Mouse (Mus musculus) cortical plate, adult 2 months (tissue): ENCODE data around the gene Ywhab. TPM values are rescaled to one million over a fixed set of nuclear protein-coding genes. Genes with fewer than 3 reads are reported as not detected.

Source experiments
- H3K27ac ChIP-seq: fragments of 200-500 bp; 2 replicates; pipeline ENCODE4 v1.5.1; 2012; ENCODE audit warnings: low read length, control low read depth, inconsistent platforms; ENCODE audit not compliant: insufficient read depth
- H3K4me1 ChIP-seq: fragments of 200-500 bp; 2 replicates; pipeline ENCODE4 v1.6.1; 2011; ENCODE audit warnings: low read length; ENCODE audit not compliant: control insufficient read depth, insufficient read depth
- H3K4me3 ChIP-seq: fragments of 200-500 bp; 2 replicates; pipeline ENCODE4 v1.5.1; 2011; ENCODE audit warnings: mild to moderate bottlenecking, low read length, control low read depth; ENCODE audit not compliant: insufficient read depth
- CTCF ChIP-seq: fragments of 200-500 bp; IDR thresholded peaks from 2 replicates; pipeline ENCODE4 v1.5.1; 2011; ENCODE audit warnings: mild to moderate bottlenecking, control low read depth, low read length; ENCODE audit not compliant: insufficient read depth; ENCODE audit errors: extremely low read depth
- POLR2A ChIP-seq: fragments of 200-500 bp; IDR thresholded peaks from 2 replicates; pipeline ENCODE4 v1.6.1; 2011; ENCODE audit warnings: mild to moderate bottlenecking, low read length, control low read depth; ENCODE audit not compliant: insufficient read depth; ENCODE audit errors: extremely low read depth
- polyA plus RNA-seq: library from polyadenylated mRNA; depleted of rRNA; stranded (reverse); fragments of >200 nt; gene quantifications from 2 replicates; pipeline ENCODE4 v1.2.3, GENCODE M21; 2012; rRNA removed

Ywhab gene
- 307 and 314 TPM in 2 replicates for polyA plus RNA-seq

- TF ChIP-seq CTCF (no peak), POLR2A (no peak)
Measured at GRCm38 (mm10) chr2:163994654-163994976, at the start of gene Ywhab. Gene Ywhab (plus strand): TSS chr2:163994960.

GRCm38 (mm10) chr2:163946221-163946620 is 48.5 kb upstream of the Ywhab start:
- Histone ChIP-seq H3K4me3 (no peak overlapping the region), H3K4me1 (no peaks in the 10 kb centered on the region; the same call in 1 of the 2 replicates), H3K27ac (no peak overlapping the region)
- no peak for TF ChIP-seq CTCF
- TF ChIP-seq POLR2A = no peak

More at GRCm38 (mm10) chr2:163994654-163994976, at the start of gene Ywhab:
- peak within 1 kb of the TSS; percentile 85 for H3K4me3 ChIP-seq
- H3K4me1 ChIP-seq = peaks cover 6% of the 10 kb centered on the region
- H3K27ac ChIP-seq = peak within 1 kb of the TSS; percentile 96

DNA sequence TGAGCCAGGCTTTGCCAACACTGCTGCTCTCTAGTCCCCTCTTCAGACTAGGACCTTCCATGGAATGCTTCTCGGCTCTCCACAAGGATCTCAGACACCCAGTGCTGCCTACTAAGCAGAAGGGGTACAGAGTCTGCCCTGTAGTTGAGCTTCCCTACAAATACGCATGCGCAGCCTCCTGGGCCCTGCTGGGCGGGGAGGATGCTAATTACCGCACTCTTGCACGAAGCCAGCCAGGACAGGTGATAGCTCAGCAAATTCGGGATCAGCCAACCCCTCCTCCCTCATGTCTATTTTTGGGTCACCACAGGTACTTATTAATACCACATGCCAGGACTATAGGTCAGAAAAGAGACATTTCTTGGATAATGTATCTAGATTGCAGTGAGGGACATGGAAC is 46.8 kb upstream of the Ywhab start:
- H3K4me1 ChIP-seq = no peaks in the 10 kb centered on the region; the same call in 1 of the 2 replicates
- H3K27ac ChIP-seq = no peak overlapping the region
- TF ChIP-seq CTCF (no peak), POLR2A (no peak)
- H3K4me3 ChIP-seq = no peak overlapping the region

- H3K27ac ChIP-seq = no peak overlapping the region
- H3K4me3 ChIP-seq = no peak overlapping the region
- TF ChIP-seq CTCF (peak; percentile 94), POLR2A (no peak)
- no peaks in the 10 kb centered on the region; the same call in 1 of the 2 replicates for H3K4me1 ChIP-seq
Measured at GRCm38 (mm10) chr2:163951770-163952169, 43.0 kb upstream of the Ywhab start.

- no peak for TF ChIP-seq CTCF
- no peak for TF ChIP-seq POLR2A
- no peak overlapping the region for H3K27ac ChIP-seq
- H3K4me1 ChIP-seq = no peaks in the 10 kb centered on the region
- no peak overlapping the region for H3K4me3 ChIP-seq
Measured at GRCm38 (mm10) chr2:163953622-163954310, 41.0 kb upstream of the Ywhab start.

DNA sequence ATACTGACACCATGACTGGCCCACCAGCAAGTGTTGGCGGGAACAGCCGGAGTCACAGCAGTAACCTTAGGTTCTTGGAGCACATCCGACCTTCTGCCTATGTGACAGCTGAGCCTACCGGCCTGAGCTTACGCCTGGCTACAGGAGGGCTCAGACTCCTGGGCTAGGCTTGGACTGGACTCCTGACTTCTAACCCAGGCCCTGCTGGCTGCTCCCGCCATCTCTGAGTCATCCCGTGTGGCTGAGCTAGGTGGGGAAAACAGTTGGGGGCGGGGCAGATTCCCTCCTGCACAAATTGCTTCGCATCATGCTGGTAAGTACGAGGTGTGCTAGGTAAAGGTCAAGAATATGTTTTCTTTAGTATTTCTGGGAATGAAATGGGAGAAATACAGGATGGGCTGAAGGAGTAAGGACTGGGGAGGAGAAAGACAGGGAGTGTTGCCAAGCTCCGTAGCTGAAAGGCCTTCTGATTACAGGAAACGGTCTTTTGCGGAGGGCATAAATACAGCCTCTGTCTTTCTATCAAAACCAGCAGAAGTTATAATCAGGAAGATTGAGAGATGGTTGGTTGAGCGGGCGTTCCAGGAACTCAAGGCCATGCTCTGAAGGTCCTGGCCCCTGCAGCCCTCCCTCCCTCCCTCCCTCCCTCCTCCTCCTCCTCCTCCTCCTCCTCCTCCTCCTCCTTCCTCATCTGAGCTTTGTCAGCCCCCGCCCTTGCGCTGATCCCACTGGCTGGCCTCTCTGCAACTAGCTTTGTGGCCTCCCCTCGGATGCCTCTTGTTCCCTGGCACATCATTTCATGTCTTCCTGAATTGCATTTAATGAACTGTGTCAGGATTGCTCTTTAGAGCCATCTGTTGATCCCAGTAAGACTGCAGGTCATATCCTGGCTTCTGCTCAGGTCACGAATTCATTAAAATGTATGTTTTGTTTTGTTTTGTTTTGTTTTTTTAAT is 29.9 kb upstream of the Ywhab start:
- Histone ChIP-seq H3K27ac (no peak overlapping the region), H3K4me1 (no peaks in the 10 kb centered on the region), H3K4me3 (no peak overlapping the region)
- no peak for TF ChIP-seq CTCF
- TF ChIP-seq POLR2A = no peak

- Histone ChIP-seq H3K4me3 (no peak overlapping the region), H3K27ac (no peak overlapping the region), H3K4me1 (no peaks in the 10 kb centered on the region)
- no peak for TF ChIP-seq POLR2A
- no peak for TF ChIP-seq CTCF
Measured at GRCm38 (mm10) chr2:163965706-163966105, 29.1 kb upstream of the Ywhab start.

DNA sequence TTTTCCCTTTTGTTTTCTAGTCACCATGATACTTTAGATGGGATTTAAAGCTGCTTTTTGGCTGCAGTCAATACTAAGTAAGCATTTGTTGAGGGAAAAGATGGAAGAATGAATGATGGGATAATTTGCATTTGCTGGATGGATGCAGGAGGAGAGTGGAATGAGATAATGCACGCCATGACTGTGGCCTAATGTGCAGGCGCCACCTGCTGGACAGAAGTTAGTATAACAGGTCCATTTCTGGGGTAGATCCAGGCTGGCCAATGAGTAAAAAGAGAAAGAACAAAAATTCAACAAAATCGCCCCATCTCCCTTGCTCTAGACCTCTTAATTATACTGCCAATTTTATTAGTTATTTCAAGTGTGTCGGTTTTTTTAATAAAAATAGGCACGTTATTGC is 26.2 kb upstream of the Ywhab start:
- no peak overlapping the region for H3K27ac ChIP-seq
- TF ChIP-seq CTCF (peak; percentile 97), POLR2A (no peak)

GRCm38 (mm10) chr2:163970326-163970725 is 24.4 kb upstream of the Ywhab start:
- TF ChIP-seq POLR2A = no peak
- no peak for TF ChIP-seq CTCF
- H3K4me1 ChIP-seq = no peaks in the 10 kb centered on the region
- no peak overlapping the region for H3K4me3 ChIP-seq
- no peak overlapping the region for H3K27ac ChIP-seq

More for the DNA sequence above, 26.2 kb upstream of the Ywhab start:
- no peak overlapping the region for H3K4me3 ChIP-seq
- no peaks in the 10 kb centered on the region for H3K4me1 ChIP-seq
